In the genomic region with DNA sequence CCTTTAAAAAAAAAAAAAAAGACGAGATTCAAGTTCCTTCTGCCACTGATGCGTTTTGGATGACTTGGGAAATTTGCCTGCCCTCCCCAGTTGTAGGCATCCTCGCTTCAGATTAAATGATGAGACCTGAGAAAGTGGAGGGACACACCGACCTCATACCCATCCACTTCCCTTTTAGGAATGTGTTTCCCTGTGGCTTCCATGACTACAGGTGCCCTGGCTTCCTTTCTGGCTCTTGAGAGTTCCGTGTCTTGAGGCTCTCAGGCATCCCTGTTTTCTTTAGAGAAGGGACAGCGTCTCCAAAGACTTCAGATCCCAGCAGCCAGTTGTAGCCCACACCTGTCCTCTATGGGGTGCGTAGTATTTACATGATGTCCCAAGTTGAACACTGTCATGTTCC, we compare ENCODE assay signal across 8 mouse cellular contexts. TPM values are rescaled to one million over a fixed set of nuclear protein-coding genes. Genes with fewer than 3 reads are reported as not detected.
DNase-seq lines count a peak whose midpoint lies in the region; ATAC-seq and TF ChIP-seq lines count a peak whose summit lies in the region.

No protein-coding gene starts in this region.

- H3K4me1 ChIP-seq in kidney, embryonic 15.5 days: peaks cover 12% of the 10 kb centered on the region; the same call in 1 of the 2 replicates
- H3K4me1 ChIP-seq in G1E (ENCODE audit: insufficient read depth, low read depth, low read length): peaks cover 24% of the 10 kb centered on the region
- H3K4me1 ChIP-seq in forebrain, embryonic 12.5 days: peaks cover 10% of the 10 kb centered on the region
- 0 out of 4 replicates have a peak, but pooled peaks cover 0 to 3% of the 10 kb centered on the region in 2 experiments for H3K4me1 ChIP-seq in liver, embryonic 14.5 days (replicated peaks; ENCODE audit: control insufficient read depth in 2 of 2, insufficient read depth in 2 of 2, low read length in 1 of 2)

- peaks cover 50% of the 10 kb centered on the region for H3K27me3 ChIP-seq in kidney, embryonic 15.5 days
- peaks cover 45% of the 10 kb centered on the region for H3K27me3 ChIP-seq in G1E (ENCODE audit: insufficient read depth, low read length)
- H3K27me3 ChIP-seq in forebrain, embryonic 12.5 days: peaks cover 49% of the 10 kb centered on the region
- peaks cover 18% of the 10 kb centered on the region for H3K27me3 ChIP-seq in liver, embryonic 14.5 days (ENCODE audit: control insufficient read depth, insufficient read depth, low read length)

- WGBS in kidney, embryonic 15.5 days: 19% methylated on average over 7 of the region's 7 CpGs
- 16% methylated on average over 7 of the region's 7 CpGs for WGBS in forebrain, embryonic 12.5 days
- WGBS in liver, embryonic 14.5 days (ENCODE audit: insufficient replicate concordance): 23% methylated on average over 7 of the region's 7 CpGs

- H3K9ac ChIP-seq in kidney, embryonic 15.5 days: peak overlapping the region; percentile 75; the same call in 1 of the 2 replicates
- H3K9ac ChIP-seq in forebrain, embryonic 12.5 days: peak overlapping the region; percentile 87; the same call in 1 of the 2 replicates
- H3K9ac ChIP-seq in liver, embryonic 14.5 days (replicated peaks): no peak overlapping the region; the same call in 1 of the 2 replicates

- peak overlapping the region; percentile 77 for H3K4me3 ChIP-seq in kidney, embryonic 15.5 days (replicated peaks)
- H3K4me3 ChIP-seq in G1E (ENCODE audit: low read depth, low read length): peak overlapping the region; percentile 77; the same call in 1 of the 2 replicates
- peak overlapping the region; percentile 85 for H3K4me3 ChIP-seq in forebrain, embryonic 12.5 days (replicated peaks)
- peak overlapping the region; percentile 30 to 72; a peak in 3 of 4 replicates for H3K4me3 ChIP-seq in liver, embryonic 14.5 days (ENCODE audit: insufficient read depth in 1 of 2, low read depth in 2 of 2, low read length in 2 of 2)

- no peaks in the 10 kb centered on the region for H3K36me3 ChIP-seq in kidney, embryonic 15.5 days
- H3K36me3 ChIP-seq in G1E (replicated peaks): no peaks in the 10 kb centered on the region
- H3K36me3 ChIP-seq in forebrain, embryonic 12.5 days (replicated peaks): no peaks in the 10 kb centered on the region
- H3K36me3 ChIP-seq in liver, embryonic 14.5 days (replicated peaks; ENCODE audit: control insufficient read depth, insufficient read depth, low read depth): no peaks in the 10 kb centered on the region

- no peak for ATAC-seq in kidney, embryonic 15.5 days (replicated peaks; ENCODE audit: low FRiP score)
- ATAC-seq in G1E (ENCODE audit: extremely low read depth, insufficient number of reproducible peaks, low FRiP score, poor library complexity, severe bottlenecking): no peak
- ATAC-seq in forebrain, embryonic 12.5 days (ENCODE audit: low FRiP score): no peak
- ATAC-seq in liver, embryonic 14.5 days (ENCODE audit: insufficient read depth): no peak
- no peak for ATAC-seq in monocyte, adult 5-6 weeks (replicated peaks; ENCODE audit: insufficient number of reproducible peaks, low FRiP score, low TSS enrichment, poor library complexity, severe bottlenecking)

- no peaks in the 10 kb centered on the region for H3K9me3 ChIP-seq in kidney, embryonic 15.5 days (replicated peaks)
- no peaks in the 10 kb centered on the region for H3K9me3 ChIP-seq in G1E (replicated peaks)
- no peaks in the 10 kb centered on the region for H3K9me3 ChIP-seq in forebrain, embryonic 12.5 days
- no peaks in the 10 kb centered on the region for H3K9me3 ChIP-seq in liver, embryonic 14.5 days (ENCODE audit: control insufficient read depth, low read length)

- no peak for TF ChIP-seq EP300 in liver, embryonic 14.5 days (IDR thresholded peaks at IDR 0.05; ENCODE audit: low read depth)

- no peak for TF ChIP-seq CTCF in G1E (IDR thresholded peaks at IDR 0.05; ENCODE audit: low read depth, low read length)
- no peak for TF ChIP-seq CTCF in liver, embryonic 14.5 days (IDR thresholded peaks at IDR 0.05; ENCODE audit: low read depth)

- DNase-seq in kidney, adult 8-10 months: no peak
- DNase-seq in G1E (ENCODE audit: low spot score): peak; percentile 6
- DNase-seq in liver, embryonic 14.5 days (ENCODE audit: low read depth in 3 of 3, low spot score in 3 of 3): no peak
- no peak for DNase-seq in testis, postnatal 14 days (ENCODE audit: low spot score)
- no peak for DNase-seq in layer of hippocampus, postnatal 36 days

- H3K27ac ChIP-seq in kidney, embryonic 15.5 days: no peak overlapping the region
- no peak overlapping the region for H3K27ac ChIP-seq in forebrain, embryonic 12.5 days
- no peak overlapping the region for H3K27ac ChIP-seq in liver, embryonic 14.5 days

- peak overlapping the region; percentile 89 for H3K4me2 ChIP-seq in kidney, embryonic 15.5 days
- peak overlapping the region; percentile 78 for H3K4me2 ChIP-seq in forebrain, embryonic 12.5 days
- H3K4me2 ChIP-seq in liver, embryonic 14.5 days (ENCODE audit: low read depth): peak overlapping the region; percentile 84

RNA-seq across cellular contexts. Expression of a gene that starts 38.0 kb away (rescaled TPM):
- polyA plus RNA-seq in kidney, embryonic 15.5 days (2015; fragmentation: Nextera tagmentation; extraction: Ambion mirVana): not detected in 2 replicates
- not detected in 2 replicates for total RNA-seq in G1E (2014; fragmentation: Nextera tagmentation)
- not detected in 2 replicates for total RNA-seq in G1E (2017)
- polyA plus RNA-seq in G1E (2012): not detected in 2 replicates
- not detected in 2 replicates for polyA plus RNA-seq in forebrain, embryonic 12.5 days (2016; fragmentation: Nextera tagmentation; extraction: Ambion mirVana)
- 0.02 and 0.07 TPM in 2 replicates for polyA plus RNA-seq in liver, embryonic 14.5 days (2012; rRNA removed)
- 0.06 TPM in 1 of 2 replicates, not detected in the other for polyA plus RNA-seq in liver, embryonic 14.5 days (2014; fragmentation: Nextera tagmentation; extraction: Ambion mirVana)
- total RNA-seq in monocyte, adult 5-6 weeks (2017): not detected in 3 replicates
- not detected for total RNA-seq in layer of hippocampus, postnatal 36 days (2021)
